Mouse (Mus musculus) ES-E14 (cell line): ENCODE measurements around the gene Gm17606.

ENCODE experiments used
- CHD2 ChIP-seq: IDR thresholded peaks from 2 replicates; pipeline ENCODE4 v1.6.1; 2014; ENCODE audit warnings: mild to moderate bottlenecking, low read depth, low read length, inconsistent platforms
- HCFC1 ChIP-seq: IDR thresholded peaks from 2 replicates; pipeline ENCODE4 v1.6.1; 2012; ENCODE audit warnings: low read length, inconsistent platforms, borderline replicate concordance; ENCODE audit not compliant: insufficient read depth
- ZNF384 ChIP-seq: IDR thresholded peaks from 2 replicates; pipeline ENCODE4 v1.6.1; 2012; ENCODE audit warnings: low read depth, low read length, inconsistent platforms

GRCm38 (mm10) chr14:54610648-54611047 is 30.1 kb upstream of the Gm17606 start:
- TF ChIP-seq HCFC1 (no peak), ZNF384 (no peak), CHD2 (no peak)
